Mouse (Mus musculus): ENCODE measurements around the gene Peg10.

Peg10 gene

DNA sequence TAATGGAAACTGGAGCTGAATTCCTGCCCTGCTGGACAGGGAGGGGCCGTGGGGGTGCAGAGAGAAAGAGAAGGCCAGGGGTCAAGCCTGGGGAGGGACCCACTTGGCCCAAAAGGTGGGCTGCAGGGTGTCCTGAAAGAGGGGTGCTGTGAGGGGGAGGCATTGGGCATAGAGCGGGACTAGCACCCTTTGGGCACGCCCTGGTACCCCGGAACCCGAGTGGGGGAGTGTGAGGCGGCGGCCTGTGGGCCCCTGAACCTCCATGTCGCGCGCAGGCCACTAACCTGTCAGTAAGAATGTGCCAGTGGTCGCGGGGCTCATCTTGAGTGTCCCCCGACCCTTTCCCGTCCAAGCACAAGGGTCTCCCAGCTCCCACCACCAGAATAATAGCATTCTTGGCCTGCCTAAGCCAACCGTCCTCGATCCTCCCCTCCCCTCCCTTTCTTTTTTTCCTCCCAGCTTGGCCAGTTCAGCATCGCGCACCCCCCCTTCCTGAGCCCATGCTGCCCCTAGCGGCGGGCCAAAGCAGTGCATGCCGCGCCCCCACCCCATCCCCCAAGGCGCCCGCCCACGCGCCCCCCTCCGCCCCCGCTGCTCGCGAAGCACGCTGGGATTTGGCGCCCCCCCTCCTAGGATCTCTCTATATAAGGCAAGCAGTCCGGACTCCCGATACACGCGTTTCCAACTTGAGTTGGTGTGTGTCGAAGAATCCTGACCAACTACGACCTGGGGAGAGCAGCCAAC, at the start of gene Peg10, which contains the start of gene Sgce:
Gene Peg10 (plus strand): TSS at position 611 of the 744 bp plus-strand sequence.
Gene Sgce (minus strand): TSS at position 512 of the 744 bp plus-strand sequence.
- WGBS, result 54% methylated on average over 36 of the region's 38 CpGs

GRCm38 (mm10) chr6:4701641-4702040, 45.5 kb upstream of the Peg10 start:
- 88% methylated on average over 8 of the region's 8 CpGs for WGBS

DNA sequence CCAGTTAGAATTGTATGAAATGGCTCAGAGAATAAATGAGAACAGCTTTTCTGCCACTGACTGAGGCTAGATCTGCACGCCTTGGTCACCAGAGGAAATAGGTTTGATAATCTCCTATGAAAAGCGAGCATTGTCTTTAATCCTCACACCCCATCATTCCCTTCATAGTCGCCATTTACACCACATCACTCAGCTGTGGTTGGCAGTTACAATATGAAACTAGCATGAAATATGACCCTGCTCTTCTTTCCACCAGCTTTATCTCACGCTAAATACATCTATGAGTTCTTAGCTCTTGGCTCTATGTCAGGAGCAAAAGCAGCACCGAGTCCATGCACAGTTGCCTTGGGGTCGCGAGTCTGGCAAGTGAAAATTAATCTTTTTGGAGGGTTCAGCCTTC, 43.2 kb upstream of the Peg10 start:
- 89% methylated on average over 7 of the region's 7 CpGs for WGBS

DNA sequence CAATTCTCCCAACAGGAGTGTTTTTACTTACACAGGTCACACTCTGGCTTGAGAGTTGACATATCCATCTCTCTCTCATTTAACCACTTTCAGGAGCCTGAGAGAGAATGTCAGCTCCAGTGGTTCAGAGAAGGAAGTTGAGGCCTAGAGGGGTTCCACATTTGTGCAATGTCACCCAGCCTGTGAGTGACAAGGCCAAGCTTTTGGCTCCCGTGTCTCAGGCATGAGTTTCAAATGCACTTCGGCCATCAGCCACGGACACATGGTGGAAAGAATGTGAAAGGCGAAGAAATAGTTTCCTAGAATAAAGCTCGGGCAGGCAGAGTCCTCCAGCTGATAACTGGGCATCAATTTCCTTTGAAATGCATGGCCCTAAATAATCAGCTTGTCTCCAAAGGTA, 40.7 kb upstream of the Peg10 start:
- 95% methylated on average over 5 of the region's 5 CpGs for WGBS

DNA sequence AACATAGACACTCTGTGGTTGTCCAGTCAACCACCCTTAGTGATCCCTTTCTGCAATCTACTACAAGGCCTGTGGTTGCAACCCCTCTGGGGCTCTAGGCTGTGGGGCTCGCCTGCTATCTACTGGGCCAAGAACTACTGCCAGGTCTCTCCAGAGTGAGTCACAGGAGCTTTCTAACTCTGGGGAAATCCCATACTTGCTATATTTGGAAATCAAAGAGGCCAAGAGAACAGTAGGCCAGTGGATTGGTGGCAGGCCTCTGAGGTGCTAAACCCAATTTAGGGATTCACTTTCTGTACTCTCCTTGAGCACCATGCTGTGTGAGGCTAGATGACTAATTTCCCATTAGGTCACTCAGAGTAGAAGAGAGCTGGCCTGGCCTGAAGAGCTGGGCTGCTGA, 38.1 kb upstream of the Peg10 start:
- 87% methylated on average over 1 of the region's 1 CpGs for WGBS

DNA sequence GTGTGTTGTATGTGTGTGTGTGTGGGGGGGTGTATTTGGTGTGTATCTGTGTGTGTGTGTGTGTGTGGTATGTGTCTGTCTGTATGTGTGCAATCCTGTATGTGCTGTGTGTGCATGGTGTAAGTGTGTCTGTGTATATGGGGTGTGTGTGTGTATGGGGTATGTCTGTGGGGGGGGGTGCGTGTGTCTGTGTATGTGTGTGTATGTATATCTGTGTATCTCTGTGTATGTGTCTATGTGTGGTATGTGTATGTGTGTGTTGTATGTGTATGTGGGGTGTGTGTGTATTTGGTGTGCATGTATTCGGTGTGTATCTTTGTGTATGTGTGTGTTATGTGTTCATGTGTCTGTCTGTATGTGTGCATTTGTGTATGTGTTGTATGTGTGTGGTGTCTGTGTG, 30.9 kb upstream of the Peg10 start:
- 100% methylated on average over 2 of the region's 2 CpGs for WGBS

GRCm38 (mm10) chr6:4717344-4717743, 29.8 kb upstream of the Peg10 start:
- WGBS, result 79% methylated on average over 2 of the region's 2 CpGs

DNA sequence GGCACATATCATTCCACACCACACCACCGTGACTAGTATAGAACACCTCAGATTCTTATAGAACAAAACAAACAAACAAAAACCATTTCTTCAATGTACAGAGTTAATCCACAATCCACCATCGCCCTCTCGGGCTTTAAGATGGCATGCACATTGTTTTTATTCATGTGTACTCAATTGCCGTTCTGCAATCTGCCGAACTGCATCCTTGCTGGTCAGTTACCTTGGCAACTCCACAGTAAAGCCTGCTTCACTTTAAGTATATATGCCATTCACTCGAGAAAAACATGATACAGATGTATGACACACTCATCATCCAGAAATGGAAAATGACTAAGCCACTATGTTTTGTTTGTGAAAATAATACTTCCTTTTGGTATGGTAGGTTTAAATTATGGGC, 25.0 kb upstream of the Peg10 start:
- 30% methylated on average over 6 of the region's 6 CpGs for WGBS

DNA sequence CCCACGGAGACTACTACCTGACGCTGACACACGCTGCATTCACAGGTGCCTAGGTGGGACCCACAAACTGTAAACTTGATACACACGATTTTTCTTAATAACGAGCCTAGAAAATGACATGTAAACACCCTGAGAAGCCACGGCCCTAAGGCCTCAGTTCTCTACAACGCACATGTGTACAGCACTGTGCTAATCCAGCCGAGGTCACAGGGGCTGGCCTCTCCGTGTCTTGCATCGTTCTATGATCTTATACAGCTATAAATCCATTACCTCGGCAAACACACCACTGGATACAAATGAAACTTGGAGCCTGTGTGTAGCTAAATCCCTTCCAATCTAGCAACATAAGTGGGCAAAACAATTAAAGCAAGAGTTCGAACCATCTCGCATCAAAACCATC, 24.4 kb upstream of the Peg10 start:
- WGBS, result 84% methylated on average over 13 of the region's 13 CpGs

DNA sequence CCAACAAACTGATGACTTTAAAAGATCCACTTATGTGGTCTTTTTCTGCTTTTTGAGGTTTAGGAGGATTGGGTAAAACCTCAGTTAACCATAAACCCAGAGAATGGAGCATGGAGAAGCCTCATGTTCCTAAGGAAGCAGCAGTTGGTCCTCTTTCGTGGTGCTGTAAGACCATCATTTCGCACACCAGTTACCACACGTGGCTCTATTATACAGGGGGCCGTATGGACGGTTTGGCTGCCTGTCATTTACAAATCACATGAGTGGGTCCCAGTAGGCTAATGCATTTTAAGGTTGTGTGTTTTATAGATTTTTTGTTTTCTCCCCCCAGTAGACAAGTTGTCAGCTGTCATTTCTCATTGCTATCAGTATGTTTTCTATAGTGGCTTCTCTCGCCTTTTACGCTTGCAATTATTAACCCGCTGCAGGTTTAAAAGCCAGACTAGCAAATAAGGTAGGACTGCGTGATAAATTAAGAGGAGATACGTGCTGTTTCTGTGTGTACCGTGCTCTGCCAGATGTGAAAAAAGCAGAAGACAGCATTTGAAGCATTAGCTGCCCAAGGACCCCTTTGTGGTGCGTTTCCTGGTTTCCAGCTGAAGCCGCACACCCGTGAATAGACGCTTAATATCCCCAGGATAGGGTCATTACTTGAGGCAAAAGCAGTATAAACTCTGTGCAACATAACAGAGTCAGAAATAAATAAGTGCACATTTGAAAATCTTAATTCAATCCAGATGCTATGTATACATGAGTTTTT, 22.9 kb upstream of the Peg10 start:
- WGBS, result 88% methylated on average over 15 of the region's 15 CpGs

DNA sequence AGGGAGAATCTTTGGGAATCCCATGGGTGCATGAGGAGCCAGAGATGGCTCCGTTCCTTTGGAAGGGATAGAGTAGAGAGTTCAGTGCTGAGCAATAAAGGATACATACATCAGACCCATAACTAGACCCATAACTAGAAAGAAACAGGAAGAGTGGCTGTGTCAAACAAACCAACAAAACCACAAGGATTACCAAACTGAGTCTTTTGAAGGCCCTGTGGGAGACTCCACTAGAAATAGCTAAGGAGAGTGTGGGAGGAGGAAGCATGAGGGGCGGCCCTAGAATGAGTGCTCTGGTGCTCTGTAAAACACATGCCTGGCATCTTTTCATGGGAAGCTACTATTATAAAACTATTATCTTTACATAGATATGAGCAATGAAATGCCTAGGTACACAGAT, 18.8 kb upstream of the Peg10 start:
- 80% methylated on average over 2 of the region's 2 CpGs for WGBS

- WGBS, result 84% methylated on average over 8 of the region's 8 CpGs
These were observed 15.4 kb upstream of the Peg10 start for GRCm38 (mm10) chr6:4731675-4732074.

DNA sequence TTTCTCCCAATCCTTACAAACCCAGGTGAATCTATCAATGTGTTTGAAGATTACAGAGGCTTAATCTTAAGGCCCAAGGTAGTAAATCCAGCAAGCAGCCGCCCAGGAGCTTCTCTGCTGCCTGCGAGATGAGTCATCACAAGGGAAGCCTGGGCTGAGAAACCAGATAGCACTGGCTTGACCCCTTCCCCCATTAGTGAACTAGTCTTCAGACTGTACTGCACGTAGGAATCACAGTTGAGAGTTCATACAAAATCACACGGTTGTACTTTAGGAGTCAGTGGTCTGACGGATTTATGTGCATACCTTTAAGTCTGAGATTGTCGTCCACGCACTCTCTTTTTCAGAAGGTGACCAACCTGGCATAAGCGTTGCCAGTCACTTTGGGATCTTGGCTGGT, 13.9 kb upstream of the Peg10 start:
- WGBS, result 91% methylated on average over 8 of the region's 8 CpGs

DNA sequence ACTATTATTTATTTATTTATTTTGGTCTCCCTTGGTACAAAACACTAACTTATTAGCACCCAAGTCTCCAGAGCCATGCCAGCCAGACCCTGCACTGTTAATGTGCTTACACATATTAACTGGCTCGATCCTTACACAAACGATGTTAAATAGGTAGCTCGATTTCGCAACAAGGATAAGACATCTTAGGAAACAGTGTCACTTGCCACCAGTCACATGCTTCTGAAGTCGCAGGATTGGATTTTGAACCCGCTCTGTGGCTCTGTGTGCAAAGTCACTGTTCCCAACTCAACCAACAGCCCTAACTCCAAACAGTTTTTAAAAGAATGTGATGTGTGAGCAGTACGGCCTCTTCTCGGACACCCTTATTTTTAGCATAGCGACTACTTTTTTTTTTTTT, 10.7 kb upstream of the Peg10 start:
- 83% methylated on average over 9 of the region's 9 CpGs for WGBS

- 59% methylated on average over 11 of the region's 11 CpGs for WGBS
These were observed 9.0 kb upstream of the Peg10 start for GRCm38 (mm10) chr6:4738034-4738629.

- 61% methylated on average over 2 of the region's 2 CpGs for WGBS
These were observed 8.4 kb upstream of the Peg10 start for GRCm38 (mm10) chr6:4738717-4739116.

GRCm38 (mm10) chr6:4739522-4740355, 7.4 kb upstream of the Peg10 start:
- 50% methylated on average over 13 of the region's 13 CpGs for WGBS

- WGBS, result 25% methylated on average over 6 of the region's 6 CpGs
These were observed 6.6 kb upstream of the Peg10 start for GRCm38 (mm10) chr6:4740511-4740910.

DNA sequence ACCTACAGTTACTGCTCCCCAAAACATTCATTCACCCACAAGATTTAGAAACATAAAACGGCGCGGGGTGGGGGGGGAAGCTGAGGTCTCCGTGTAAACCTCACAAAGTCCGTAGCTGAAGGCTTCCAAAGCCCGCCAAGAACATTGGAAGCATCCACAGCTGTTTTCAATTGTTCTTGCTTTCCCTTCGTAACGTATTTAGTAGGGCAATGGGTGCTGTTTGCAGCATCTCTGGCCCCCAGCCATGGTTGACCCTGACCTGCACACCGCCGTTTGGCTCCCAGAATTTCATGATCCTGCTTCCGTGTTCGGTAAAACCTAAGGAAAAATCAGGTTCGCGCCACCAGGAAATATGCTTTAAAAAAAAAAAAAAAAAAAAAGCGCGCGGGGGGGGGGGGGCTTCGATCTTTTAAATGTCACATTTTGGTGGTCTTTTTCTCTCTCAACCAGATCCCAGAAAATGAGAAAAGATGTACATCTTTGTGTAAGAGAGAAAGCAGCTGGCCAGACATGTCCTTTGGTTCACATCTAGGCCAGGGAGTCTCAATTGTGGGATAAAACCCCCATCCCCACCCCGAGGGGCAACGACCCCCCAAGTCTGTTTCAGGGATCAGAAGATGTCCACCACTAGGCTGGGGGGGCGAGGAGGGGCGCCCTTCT, 940 bp upstream of the Peg10 start:
- 49% methylated on average over 22 of the region's 22 CpGs for WGBS

- 60% methylated on average over 71 of the region's 71 CpGs for WGBS
These were observed 785 bp downstream of the Peg10 start for GRCm38 (mm10) chr6:4747677-4748505.

All from cerebral cortex, adult 2 months (tissue).